Mouse (Mus musculus): ENCODE results near the gene Pde6g.

GRCm38 (mm10) chr11:120501701-120502100 is 48.4 kb upstream of the Pde6g start:
- TF ChIP-seq CTCF (IDR thresholded peaks at IDR 0.05; ENCODE audit: extremely low read depth, insufficient read length, insufficient replicate concordance, low read depth, low read length) (no peak), POLR2A (IDR thresholded peaks at IDR 0.05; ENCODE audit: low read depth, low read length) (no peak)

All from small intestine, adult 2 months (tissue).